Mouse (Mus musculus) layer of hippocampus, postnatal 14 days (tissue): Measurements from ENCODE around the gene Mup3. TPM values are rescaled to one million over a fixed set of nuclear protein-coding genes. Genes with fewer than 3 reads are reported as not detected.
"Not testable (repeated sequence)": the region's sequence is repeated elsewhere in the genome, so short reads cannot be mapped to it uniquely, and the experiment has no call there.

ENCODE experiments used
- DNase-seq, 2 experiments: peaks; one replicate each; pipeline ENCODE4 v3.0.0; 2021 to 2022; ENCODE audit warnings: low spot score in 2 of 2, mixed read lengths in 1 of 2
- long read RNA-seq, 2 experiments: library from polyadenylated mRNA; stranded (forward); transcript quantifications; one replicate each; pipeline ENCODE4 v2.0.0; 2021
- total RNA-seq, 2 experiments: library from RNA; stranded (reverse); gene quantifications; 2 replicates each; pipeline ENCODE4 v1.2.3; 2021

Gene Mup3
- total RNA-seq, result not detected
- long read RNA-seq, experiment 1, result 0 reads
- long read RNA-seq, experiment 2, result 0 reads

GRCm38 (mm10) chr4:62087241-62087640 is at the start of gene Mup3:
Gene Mup3, minus strand, starts transcription at chr4:62087342.
- DNase-seq, result no peak

GRCm38 (mm10) chr4:62133706-62134105 is 46.6 kb upstream of the Mup3 start:
- peak; percentile 12 to 31 for DNase-seq

GRCm38 (mm10) chr4:62103366-62103765 is 16.2 kb upstream of the Mup3 start:
- peak; percentile 9 to 19 for DNase-seq

GRCm38 (mm10) chr4:62087953-62088352 is 811 bp upstream of the Mup3 start:
- no peak for DNase-seq

- no peak for DNase-seq
Measured at GRCm38 (mm10) chr4:62082755-62083154, 4.4 kb downstream of the Mup3 start.

- DNase-seq, result no peak
Measured at GRCm38 (mm10) chr4:62075126-62075525, 12.0 kb downstream of the Mup3 start.

- not testable (repeated sequence) for DNase-seq
Measured at GRCm38 (mm10) chr4:62054780-62055179, 32.4 kb downstream of the Mup3 start.

- not testable (repeated sequence) for DNase-seq
Measured at GRCm38 (mm10) chr4:62054058-62054457, 33.1 kb downstream of the Mup3 start, which contains the start of gene Mup20. Gene Mup20, minus strand, starts transcription at chr4:62054158.

Other genes starting within 250 kb of the Mup3 start
- not detected for gene Mup20, start 33.2 kb downstream of the Mup3 start, total RNA-seq
- not detected for gene Mup21, start 63.5 kb upstream of the Mup3 start, total RNA-seq
- gene Zfp37, start 143.7 kb upstream of the Mup3 start, total RNA-seq, result 10 to 100 TPM; 22.8 to 23.5 TPM
- 10 to 100 TPM in 1 of 2 experiments, 1 to 10 TPM in 1; 7.8 to 11.6 TPM for gene Slc31a2, start 175.2 kb upstream of the Mup3 start, total RNA-seq